Mouse (Mus musculus) forebrain, embryonic 16.5 days (tissue): ENCODE measurements around the gene Cops3. TPM values are rescaled to one million over a fixed set of nuclear protein-coding genes. Genes with fewer than 3 reads are reported as not detected.
A peak's percentile ranks its signal among the peaks of the same experiment; 100 is the strongest.

Source experiments
- ATAC-seq: fragments of 200-750 bp; cut with Nextera tagmentation; 2 replicates; pipeline ENCODE4 v1.8.0; 2017; ENCODE audit warnings: mild to moderate bottlenecking, moderate library complexity
- H3K27ac ChIP-seq: fragments of 300-500 bp; sonication (generic); 2 replicates; pipeline ENCODE4 v1.5.1; 2014; ENCODE audit warnings: low read length, control low read depth
- H3K27me3 ChIP-seq: fragments of 300-500 bp; sonication (generic); replicated peaks from 2 replicates; pipeline ENCODE4 v1.6.1; 2014; ENCODE audit warnings: low read length; ENCODE audit not compliant: control insufficient read depth, insufficient read depth
- H3K36me3 ChIP-seq: fragments of 300-500 bp; sonication (generic); 2 replicates; pipeline ENCODE4 v1.6.1; 2014; ENCODE audit not compliant: control insufficient read depth, insufficient read depth
- H3K4me1 ChIP-seq: fragments of 300-500 bp; sonication (generic); replicated peaks from 2 replicates; pipeline ENCODE4 v1.6.1; 2014; ENCODE audit warnings: low read length; ENCODE audit not compliant: control insufficient read depth, insufficient read depth
- H3K4me2 ChIP-seq: fragments of 300-500 bp; sonication (generic); 2 replicates; pipeline ENCODE4 v1.6.1; 2014; ENCODE audit warnings: mild to moderate bottlenecking, low read length, control low read depth
- H3K4me3 ChIP-seq: fragments of 300-500 bp; sonication (generic); replicated peaks from 2 replicates; pipeline ENCODE4 v1.5.1; 2014; ENCODE audit warnings: mild to moderate bottlenecking, low read length, control low read depth
- H3K9ac ChIP-seq: fragments of 300-500 bp; sonication (generic); replicated peaks from 2 replicates; pipeline ENCODE4 v1.6.1; 2014; ENCODE audit warnings: low read depth, low read length, control low read depth
- H3K9me3 ChIP-seq: fragments of 300-500 bp; sonication (generic); 2 replicates; pipeline ENCODE4 v1.6.1; 2016; ENCODE audit warnings: low read length; ENCODE audit not compliant: control insufficient read depth
- WGBS: fragments of 180-500 bp; shearing (Covaris S2); extraction: QIAGEN DNeasy Blood & Tissue Kit; methylation state at CpG from one replicate; pipeline ENCODE4 v1.1.7; 2014; 5-methylcytosine and 5-hydroxymethylcytosine counted together
- polyA plus RNA-seq: library from polyadenylated mRNA; unstranded; fragments of >200 nt; fragmentation: Nextera tagmentation; extraction: Ambion mirVana; gene quantifications from 2 replicates; pipeline ENCODE4 v1.2.1, GENCODE M21; 2015

The Cops3 gene
- polyA plus RNA-seq = 200 and 212 TPM in 2 replicates

GRCm38 (mm10) chr11:59839459-59840126 is at the start of gene Cops3:
Gene Cops3 (minus strand): TSS chr11:59839838.
- ATAC-seq = peak; percentile 96
- Histone ChIP-seq H3K4me1 (peaks cover 22% of the 10 kb centered on the region), H3K36me3 (no peaks in the 10 kb centered on the region), H3K9me3 (no peaks in the 10 kb centered on the region), H3K9ac (peak within 1 kb of the TSS; percentile 80), H3K27ac (peak within 1 kb of the TSS; percentile 95), H3K27me3 (no peaks in the 10 kb centered on the region), H3K4me3 (peak within 1 kb of the TSS; percentile 66), H3K4me2 (peak within 1 kb of the TSS; percentile 69)
- WGBS = under 1% methylated on average over 43 of the region's 43 CpGs

GRCm38 (mm10) chr11:59888151-59888550 is 48.5 kb upstream of the Cops3 start:
- 76% methylated on average over 5 of the region's 5 CpGs for WGBS
- no peak overlapping the region for H3K27ac ChIP-seq

GRCm38 (mm10) chr11:59886952-59887351 is 47.3 kb upstream of the Cops3 start:
- H3K36me3 ChIP-seq = no peaks in the 10 kb centered on the region
- WGBS = 85% methylated on average over 1 of the region's 1 CpGs
- no peaks in the 10 kb centered on the region for H3K4me1 ChIP-seq
- no peak overlapping the region for H3K4me3 ChIP-seq
- H3K27me3 ChIP-seq = no peaks in the 10 kb centered on the region
- no peak for ATAC-seq
- H3K9ac ChIP-seq = no peak overlapping the region
- H3K9me3 ChIP-seq = no peaks in the 10 kb centered on the region
- no peak overlapping the region for H3K4me2 ChIP-seq
- no peak overlapping the region for H3K27ac ChIP-seq

More at GRCm38 (mm10) chr11:59888151-59888550, 48.5 kb upstream of the Cops3 start:
- no peaks in the 10 kb centered on the region for H3K36me3 ChIP-seq
- H3K9ac ChIP-seq = no peak overlapping the region
- no peak overlapping the region for H3K4me3 ChIP-seq
- no peaks in the 10 kb centered on the region for H3K4me1 ChIP-seq
- H3K9me3 ChIP-seq = no peaks in the 10 kb centered on the region
- H3K4me2 ChIP-seq = no peak overlapping the region
- no peaks in the 10 kb centered on the region for H3K27me3 ChIP-seq
- ATAC-seq = no peak

GRCm38 (mm10) chr11:59885217-59885986 is 45.8 kb upstream of the Cops3 start:
- Histone ChIP-seq H3K9ac (no peak overlapping the region), H3K4me1 (no peaks in the 10 kb centered on the region), H3K4me2 (no peak overlapping the region), H3K27ac (no peak overlapping the region), H3K9me3 (no peaks in the 10 kb centered on the region), H3K27me3 (no peaks in the 10 kb centered on the region), H3K4me3 (no peak overlapping the region), H3K36me3 (no peaks in the 10 kb centered on the region)
- WGBS = 73% methylated on average over 17 of the region's 17 CpGs
- no peak for ATAC-seq

- Histone ChIP-seq H3K4me2 (no peak overlapping the region), H3K4me3 (no peak overlapping the region), H3K27ac (no peak overlapping the region), H3K9me3 (no peaks in the 10 kb centered on the region), H3K36me3 (0 out of 2 replicates have a peak, but pooled peaks cover 2% of the 10 kb centered on the region), H3K27me3 (no peaks in the 10 kb centered on the region), H3K9ac (peak overlapping the region; percentile 33), H3K4me1 (no peaks in the 10 kb centered on the region)
- WGBS = 24% methylated on average over 2 of the region's 2 CpGs
- ATAC-seq = peak; percentile 90
These were observed 40.4 kb upstream of the Cops3 start for GRCm38 (mm10) chr11:59880031-59880430.

GRCm38 (mm10) chr11:59872124-59872523 is 32.5 kb upstream of the Cops3 start:
- Histone ChIP-seq H3K36me3 (0 out of 2 replicates have a peak, but pooled peaks cover 6% of the 10 kb centered on the region), H3K4me2 (no peak overlapping the region), H3K9ac (no peak overlapping the region), H3K27ac (no peak overlapping the region), H3K27me3 (no peaks in the 10 kb centered on the region), H3K4me3 (no peak overlapping the region), H3K4me1 (no peaks in the 10 kb centered on the region), H3K9me3 (no peaks in the 10 kb centered on the region)
- WGBS = 75% methylated on average over 8 of the region's 8 CpGs
- ATAC-seq = no peak

GRCm38 (mm10) chr11:59864316-59864715 is 24.7 kb upstream of the Cops3 start:
- no peak for ATAC-seq
- no peaks in the 10 kb centered on the region for H3K4me1 ChIP-seq
- no peak overlapping the region for H3K27ac ChIP-seq
- no peak overlapping the region for H3K4me3 ChIP-seq
- H3K36me3 ChIP-seq = peaks cover 3% of the 10 kb centered on the region; the same call in 1 of the 2 replicates
- no peak overlapping the region for H3K4me2 ChIP-seq
- no peak overlapping the region for H3K9ac ChIP-seq
- H3K9me3 ChIP-seq = no peaks in the 10 kb centered on the region
- WGBS = 90% methylated on average over 6 of the region's 6 CpGs
- no peaks in the 10 kb centered on the region for H3K27me3 ChIP-seq

GRCm38 (mm10) chr11:59860467-59860866 is 20.8 kb upstream of the Cops3 start:
- peaks cover 1% of the 10 kb centered on the region; the same call in 1 of the 2 replicates for H3K36me3 ChIP-seq
- no peak overlapping the region for H3K27ac ChIP-seq
- no peak overlapping the region for H3K4me2 ChIP-seq
- no peaks in the 10 kb centered on the region for H3K4me1 ChIP-seq
- ATAC-seq = no peak
- H3K4me3 ChIP-seq = no peak overlapping the region
- no peaks in the 10 kb centered on the region for H3K27me3 ChIP-seq
- WGBS = 92% methylated on average over 11 of the region's 11 CpGs
- H3K9ac ChIP-seq = no peak overlapping the region
- no peaks in the 10 kb centered on the region for H3K9me3 ChIP-seq

GRCm38 (mm10) chr11:59852865-59853264 is 13.2 kb upstream of the Cops3 start:
- H3K4me3 ChIP-seq = no peak overlapping the region
- H3K9ac ChIP-seq = no peak overlapping the region
- no peaks in the 10 kb centered on the region for H3K9me3 ChIP-seq
- no peaks in the 10 kb centered on the region for H3K27me3 ChIP-seq
- ATAC-seq = no peak
- 0 out of 2 replicates have a peak, but pooled peaks cover 3% of the 10 kb centered on the region for H3K36me3 ChIP-seq
- WGBS = 77% methylated on average over 3 of the region's 3 CpGs
- H3K27ac ChIP-seq = no peak overlapping the region
- peaks cover 13% of the 10 kb centered on the region for H3K4me1 ChIP-seq
- H3K4me2 ChIP-seq = no peak overlapping the region
